Mouse (Mus musculus): ENCODE data around the gene Pcsk4.

DNA sequence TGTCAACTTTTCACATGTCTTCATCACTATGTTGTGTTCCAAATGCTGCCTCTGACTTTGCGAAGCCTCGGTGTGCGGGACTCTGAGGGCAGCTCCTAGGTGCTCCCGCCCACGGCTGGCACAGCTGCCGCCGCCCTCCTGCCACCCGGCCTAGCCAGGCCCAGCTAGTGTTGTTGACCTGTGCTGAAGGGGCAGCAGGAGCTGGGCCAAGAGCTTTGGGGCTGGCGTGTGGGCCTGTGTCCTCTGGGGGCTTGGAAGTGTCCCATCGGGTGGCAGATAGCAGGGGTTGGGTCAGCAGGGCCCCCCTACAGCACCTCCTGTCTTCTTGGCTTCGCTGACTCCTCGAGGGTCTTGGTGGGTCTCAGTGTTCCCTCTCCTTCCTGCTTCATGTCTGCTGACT lies 50.0 kb downstream of the Pcsk4 start:
- TF ChIP-seq EP300 (IDR thresholded peaks at IDR 0.05; ENCODE audit: low read depth): no peak
- no peak for TF ChIP-seq CTCF (IDR thresholded peaks at IDR 0.05; ENCODE audit: low read depth)
